Mouse (Mus musculus) midbrain, embryonic 13.5 days (tissue): ENCODE data around the gene Ccdc13. TPM values are rescaled to one million over a fixed set of nuclear protein-coding genes. Genes with fewer than 3 reads are reported as not detected.

Source experiments
- ATAC-seq: fragments of 200-750 bp; cut with Nextera tagmentation; 2 replicates; pipeline ENCODE4 v1.8.0; 2017; ENCODE audit warnings: mild to moderate bottlenecking, moderate TSS enrichment, moderate library complexity
- H3K27ac ChIP-seq: fragments of 300-500 bp; sonication (generic); 2 replicates; pipeline ENCODE4 v1.5.1; 2015; ENCODE audit warnings: inconsistent platforms, mild to moderate bottlenecking, moderate library complexity
- H3K27me3 ChIP-seq: fragments of 300-500 bp; sonication (generic); 2 replicates; pipeline ENCODE4 v1.6.1; 2015; ENCODE audit warnings: mild to moderate bottlenecking, inconsistent platforms
- H3K36me3 ChIP-seq: fragments of 300-500 bp; sonication (generic); 2 replicates; pipeline ENCODE4 v1.6.1; 2015; ENCODE audit warnings: mild to moderate bottlenecking, inconsistent platforms
- H3K4me1 ChIP-seq: fragments of 300-500 bp; sonication (generic); replicated peaks from 2 replicates; pipeline ENCODE4 v1.6.1; 2015; ENCODE audit warnings: inconsistent platforms
- H3K4me2 ChIP-seq: fragments of 300-500 bp; sonication (generic); replicated peaks from 2 replicates; pipeline ENCODE4 v1.6.1; 2015; ENCODE audit warnings: moderate library complexity, mild to moderate bottlenecking, inconsistent platforms
- H3K4me3 ChIP-seq: fragments of 300-500 bp; sonication (generic); replicated peaks from 2 replicates; pipeline ENCODE4 v1.5.1; 2015; ENCODE audit warnings: mild to moderate bottlenecking, inconsistent platforms
- H3K9ac ChIP-seq: fragments of 300-500 bp; sonication (generic); replicated peaks from 2 replicates; pipeline ENCODE4 v1.6.1; 2015; ENCODE audit warnings: mild to moderate bottlenecking, inconsistent platforms
- H3K9me3 ChIP-seq: fragments of 300-500 bp; sonication (generic); 2 replicates; pipeline ENCODE4 v1.6.1; 2016; ENCODE audit warnings: mild to moderate bottlenecking, inconsistent platforms
- WGBS: fragments of 180-500 bp; shearing (Covaris S2); methylation state at CpG from one replicate; pipeline ENCODE4 v1.1.7; 2015; 5-methylcytosine and 5-hydroxymethylcytosine counted together
- polyA plus RNA-seq: library from polyadenylated mRNA; unstranded; fragments of >200 nt; fragmentation: Nextera tagmentation; extraction: Ambion mirVana; gene quantifications from 2 replicates; pipeline ENCODE4 v1.2.1, GENCODE M21; 2015

The Ccdc13 gene
- polyA plus RNA-seq, 1 experiment from 2014 or later, result 5.0 TPM

DNA sequence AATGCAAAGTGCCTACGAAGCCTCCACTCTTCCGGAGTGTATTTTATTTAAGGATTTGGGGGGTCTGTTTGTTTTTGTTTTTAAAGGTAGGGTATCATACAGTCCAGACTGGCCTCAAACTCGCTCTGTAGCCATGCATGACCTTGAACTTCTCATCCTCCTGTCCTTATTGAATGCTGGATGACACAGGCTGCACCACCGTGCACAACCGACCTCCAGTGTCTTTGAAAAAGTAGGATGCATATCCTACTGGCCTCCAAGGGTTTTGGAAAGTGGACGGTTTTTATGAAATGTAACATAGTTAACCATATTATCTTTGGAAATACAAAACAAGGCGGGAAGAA is 333 bp upstream of the Ccdc13 start:
- H3K9ac ChIP-seq, result peak overlapping the region; percentile 65
- 30% methylated on average over 7 of the region's 7 CpGs for WGBS

DNA sequence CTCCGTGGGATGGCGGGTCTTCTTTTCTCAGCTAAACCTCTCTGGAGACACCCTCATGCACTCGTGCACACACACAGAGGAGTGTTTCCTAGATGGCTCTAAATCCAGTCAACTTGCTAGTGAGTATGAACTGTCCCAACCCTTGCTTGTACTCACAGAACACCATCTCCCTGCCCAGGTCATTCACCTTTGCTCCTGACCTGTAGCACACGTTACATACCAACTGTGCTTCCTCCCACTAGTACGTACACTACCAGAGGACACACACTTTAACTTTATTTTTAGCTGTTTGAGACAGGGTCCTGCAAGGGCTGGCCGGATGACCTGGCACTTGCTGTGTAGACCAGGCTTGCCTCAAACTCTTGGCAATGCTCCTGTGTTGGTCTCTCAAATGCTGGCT is 1.3 kb downstream of the Ccdc13 start:
- no peak for ATAC-seq

More for the DNA sequence above, 333 bp upstream of the Ccdc13 start:
- H3K4me3 ChIP-seq, result peak overlapping the region; percentile 51
- no peak overlapping the region for H3K27ac ChIP-seq
- H3K36me3 ChIP-seq, result no peaks in the 10 kb centered on the region
- H3K4me2 ChIP-seq, result peak overlapping the region; percentile 72
- peaks cover 10% of the 10 kb centered on the region for H3K4me1 ChIP-seq
- ATAC-seq, result peak; percentile 75
- no peaks in the 10 kb centered on the region for H3K27me3 ChIP-seq
- no peaks in the 10 kb centered on the region for H3K9me3 ChIP-seq

GRCm38 (mm10) chr9:121833825-121834224 is 5.4 kb downstream of the Ccdc13 start:
- Histone ChIP-seq H3K27ac (no peak overlapping the region), H3K27me3 (no peaks in the 10 kb centered on the region)

More for the DNA sequence above, 1.3 kb downstream of the Ccdc13 start:
- no peak overlapping the region for H3K9ac ChIP-seq
- no peaks in the 10 kb centered on the region for H3K36me3 ChIP-seq
- H3K4me3 ChIP-seq, result no peak overlapping the region
- H3K27ac ChIP-seq, result no peak overlapping the region
- 95% methylated on average over 6 of the region's 6 CpGs for WGBS
- no peaks in the 10 kb centered on the region for H3K9me3 ChIP-seq
- H3K4me2 ChIP-seq, result no peak overlapping the region
- peaks cover 10% of the 10 kb centered on the region for H3K4me1 ChIP-seq
- no peaks in the 10 kb centered on the region for H3K27me3 ChIP-seq

DNA sequence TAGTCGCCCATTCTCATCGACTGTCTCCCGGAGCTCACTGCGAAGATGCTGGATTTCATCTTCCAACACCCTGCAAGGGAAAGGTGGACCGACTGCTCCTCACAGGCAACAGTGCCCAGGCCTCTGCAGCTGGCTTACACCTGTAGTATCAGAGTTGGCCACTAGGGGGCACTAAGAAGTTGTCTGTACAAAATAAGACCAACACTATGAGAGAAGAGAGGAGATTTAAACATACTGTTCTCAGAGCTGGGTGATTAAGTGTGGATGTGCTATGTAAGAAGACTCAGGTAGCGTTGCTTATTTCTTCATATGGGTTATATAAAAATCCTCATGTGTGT is 8.3 kb downstream of the Ccdc13 start:
- WGBS, result 25% methylated on average over 6 of the region's 6 CpGs
- H3K4me1 ChIP-seq, result no peaks in the 10 kb centered on the region
- H3K4me3 ChIP-seq, result no peak overlapping the region
- peak; percentile 71; the same call in 1 of the 2 replicates for ATAC-seq
- no peaks in the 10 kb centered on the region for H3K9me3 ChIP-seq
- no peaks in the 10 kb centered on the region for H3K27me3 ChIP-seq
- H3K4me2 ChIP-seq, result no peak overlapping the region
- no peak overlapping the region for H3K9ac ChIP-seq
- H3K36me3 ChIP-seq, result no peaks in the 10 kb centered on the region
- H3K27ac ChIP-seq, result no peak overlapping the region

More at GRCm38 (mm10) chr9:121833825-121834224, 5.4 kb downstream of the Ccdc13 start:
- H3K9me3 ChIP-seq, result no peaks in the 10 kb centered on the region
- H3K9ac ChIP-seq, result no peak overlapping the region
- H3K4me2 ChIP-seq, result no peak overlapping the region
- no peak for ATAC-seq
- peaks cover 3% of the 10 kb centered on the region for H3K4me1 ChIP-seq
- 86% methylated on average over 11 of the region's 11 CpGs for WGBS
- no peak overlapping the region for H3K4me3 ChIP-seq
- H3K36me3 ChIP-seq, result no peaks in the 10 kb centered on the region

DNA sequence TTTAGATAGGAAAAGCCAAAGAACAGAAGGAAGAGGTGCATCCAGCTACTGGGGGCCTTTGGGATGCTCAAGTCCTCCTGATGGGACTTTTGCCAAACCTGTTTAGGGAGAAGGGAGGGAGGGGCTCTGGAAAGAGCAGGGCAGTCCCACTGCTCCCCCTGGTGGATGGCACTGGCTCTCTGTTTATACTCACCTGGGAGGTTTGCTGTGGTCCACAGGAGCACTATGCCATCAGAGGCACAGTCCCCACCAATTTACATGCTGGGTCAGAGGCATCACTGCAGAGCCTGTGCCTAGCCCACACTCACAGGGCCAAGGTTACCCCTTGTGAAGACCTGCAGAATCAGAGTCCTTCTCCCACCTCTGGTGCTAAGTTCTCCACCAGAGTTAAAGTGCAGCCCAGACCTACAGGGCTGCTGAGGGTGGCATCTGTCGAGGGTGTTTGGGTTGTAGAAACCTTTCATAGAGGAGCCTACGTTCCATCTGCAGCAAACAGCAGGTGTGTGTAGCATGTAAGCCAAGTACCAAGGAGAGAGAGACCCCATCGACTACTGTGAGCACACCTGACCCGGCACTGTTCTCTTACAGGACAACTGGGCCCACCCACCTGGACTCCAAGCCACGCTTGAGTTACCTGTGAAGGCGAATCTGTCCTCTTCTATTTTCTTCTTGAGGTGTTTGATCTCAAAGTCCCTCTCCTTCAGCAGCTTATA is 8.9 kb downstream of the Ccdc13 start:
- Histone ChIP-seq H3K9ac (no peak overlapping the region), H3K9me3 (no peaks in the 10 kb centered on the region), H3K27me3 (no peaks in the 10 kb centered on the region), H3K27ac (no peak overlapping the region), H3K36me3 (no peaks in the 10 kb centered on the region), H3K4me3 (no peak overlapping the region), H3K4me2 (no peak overlapping the region), H3K4me1 (no peaks in the 10 kb centered on the region)
- ATAC-seq, result peak; percentile 59; the same call in 1 of the 2 replicates
- 81% methylated on average over 6 of the region's 6 CpGs for WGBS

- Histone ChIP-seq H3K27me3 (no peaks in the 10 kb centered on the region), H3K4me1 (no peaks in the 10 kb centered on the region), H3K27ac (no peak overlapping the region), H3K36me3 (no peaks in the 10 kb centered on the region), H3K9me3 (no peaks in the 10 kb centered on the region), H3K9ac (no peak overlapping the region), H3K4me2 (no peak overlapping the region), H3K4me3 (no peak overlapping the region)
- no peak for ATAC-seq
- WGBS, result 77% methylated on average over 7 of the region's 7 CpGs
Measured at GRCm38 (mm10) chr9:121829270-121829992, 9.8 kb downstream of the Ccdc13 start.

DNA sequence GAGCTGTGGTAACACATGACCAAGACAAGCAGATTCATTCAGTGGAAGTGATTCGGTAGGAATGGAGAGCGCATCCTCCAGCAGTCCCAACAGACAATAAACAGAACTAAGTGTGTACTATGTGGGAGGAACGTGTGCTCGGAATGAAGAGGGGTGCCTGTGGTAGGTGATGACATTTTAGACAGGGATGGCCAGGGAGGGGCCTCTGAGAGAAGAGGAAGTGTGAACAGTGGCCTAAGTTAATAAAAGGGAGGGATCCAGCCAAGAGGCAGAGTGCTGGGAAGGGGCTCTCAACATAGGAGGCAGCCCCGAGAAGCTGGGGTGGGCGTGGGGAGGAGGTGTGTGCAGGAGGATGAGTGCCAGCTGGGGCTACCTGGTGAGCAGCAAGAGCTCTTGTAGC is 10.9 kb downstream of the Ccdc13 start:
- Histone ChIP-seq H3K4me3 (no peak overlapping the region), H3K4me1 (no peaks in the 10 kb centered on the region), H3K27ac (no peak overlapping the region), H3K36me3 (no peaks in the 10 kb centered on the region), H3K9me3 (no peaks in the 10 kb centered on the region), H3K27me3 (no peaks in the 10 kb centered on the region), H3K4me2 (no peak overlapping the region), H3K9ac (no peak overlapping the region)
- WGBS, result 83% methylated on average over 6 of the region's 6 CpGs
- ATAC-seq, result no peak

DNA sequence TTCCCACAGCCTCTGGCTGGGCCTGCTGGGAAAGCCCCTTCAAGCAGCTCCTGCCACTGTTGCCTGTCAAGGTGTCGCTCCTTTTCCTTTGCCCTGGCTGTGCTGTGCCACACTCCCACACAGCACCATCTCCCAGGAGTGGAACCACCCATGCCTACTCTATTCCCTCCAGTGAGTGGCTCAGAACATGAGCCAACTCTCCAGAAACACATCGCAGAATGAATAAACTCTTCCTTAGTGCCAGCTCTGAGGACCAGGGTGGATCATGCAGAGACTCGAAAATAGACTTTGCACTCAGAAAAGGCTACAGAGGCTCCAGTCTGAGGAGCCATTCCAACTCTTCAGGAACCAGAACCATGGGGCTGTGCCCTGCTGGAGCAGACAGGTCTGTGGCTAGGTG is 12.9 kb downstream of the Ccdc13 start:
- WGBS, result 96% methylated on average over 3 of the region's 3 CpGs
- no peaks in the 10 kb centered on the region for H3K36me3 ChIP-seq
- H3K9ac ChIP-seq, result no peak overlapping the region
- no peaks in the 10 kb centered on the region for H3K9me3 ChIP-seq
- H3K4me2 ChIP-seq, result no peak overlapping the region
- peaks cover 9% of the 10 kb centered on the region for H3K4me1 ChIP-seq
- H3K4me3 ChIP-seq, result no peak overlapping the region
- no peaks in the 10 kb centered on the region for H3K27me3 ChIP-seq
- no peak for ATAC-seq
- no peak overlapping the region for H3K27ac ChIP-seq

DNA sequence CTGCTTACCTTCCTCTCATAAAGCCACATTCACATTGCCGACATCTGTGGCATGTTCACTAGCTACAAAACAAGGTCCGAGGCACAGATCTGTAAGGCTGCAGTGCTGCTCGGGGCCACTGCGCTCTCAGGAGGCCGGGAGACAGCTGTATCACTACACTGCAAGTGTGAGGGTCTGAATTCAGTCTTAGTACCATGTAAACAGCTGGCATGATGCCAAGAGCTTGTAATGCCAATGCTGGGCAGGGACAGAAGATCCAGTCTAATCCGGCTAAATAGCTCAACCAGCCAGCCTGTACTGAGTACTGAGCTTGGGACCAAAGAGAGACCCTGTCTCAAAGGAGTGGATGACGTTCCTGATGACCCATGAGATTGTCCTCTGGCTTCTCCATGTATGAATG is 15.3 kb downstream of the Ccdc13 start:
- Histone ChIP-seq H3K36me3 (no peaks in the 10 kb centered on the region), H3K9me3 (no peaks in the 10 kb centered on the region), H3K27me3 (no peaks in the 10 kb centered on the region), H3K4me1 (peaks cover 14% of the 10 kb centered on the region), H3K9ac (no peak overlapping the region), H3K4me3 (no peak overlapping the region), H3K27ac (no peak overlapping the region), H3K4me2 (no peak overlapping the region)
- peak; percentile 55 for ATAC-seq
- WGBS, result 79% methylated on average over 7 of the region's 7 CpGs

GRCm38 (mm10) chr9:121823051-121823450 is 16.2 kb downstream of the Ccdc13 start:
- Histone ChIP-seq H3K9me3 (no peaks in the 10 kb centered on the region), H3K4me3 (no peak overlapping the region), H3K4me2 (no peak overlapping the region), H3K27ac (peak overlapping the region; percentile 59), H3K36me3 (no peaks in the 10 kb centered on the region), H3K4me1 (peaks cover 14% of the 10 kb centered on the region), H3K9ac (peak overlapping the region; percentile 28; the same call in 1 of the 2 replicates), H3K27me3 (no peaks in the 10 kb centered on the region)
- ATAC-seq, result no peak
- 96% methylated on average over 1 of the region's 1 CpGs for WGBS

DNA sequence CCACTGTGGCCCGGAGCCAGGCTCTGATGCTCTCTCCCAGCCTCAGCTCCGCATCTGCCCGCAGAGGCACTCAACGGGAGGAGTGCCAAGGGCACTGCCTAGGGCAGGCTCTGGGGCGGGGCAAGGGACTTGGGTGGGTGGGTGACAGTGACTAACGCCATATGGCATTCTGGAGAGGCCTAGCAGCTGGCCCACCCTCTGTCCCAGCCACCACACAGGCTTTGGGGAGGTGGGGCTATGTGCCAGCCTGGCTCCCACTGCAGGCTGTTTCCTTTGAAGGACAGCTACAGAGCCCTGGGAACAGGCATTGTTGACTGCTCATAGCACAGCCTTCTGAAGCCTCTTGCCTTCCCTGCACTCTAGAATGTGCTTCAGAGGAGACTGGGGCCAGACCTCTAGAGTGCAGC is 16.7 kb downstream of the Ccdc13 start:
- Histone ChIP-seq H3K36me3 (no peaks in the 10 kb centered on the region), H3K4me2 (no peak overlapping the region), H3K27ac (peak overlapping the region; percentile 59), H3K27me3 (no peaks in the 10 kb centered on the region), H3K9me3 (no peaks in the 10 kb centered on the region), H3K9ac (no peak overlapping the region; the same call in 1 of the 2 replicates), H3K4me3 (no peak overlapping the region), H3K4me1 (peaks cover 14% of the 10 kb centered on the region)
- 71% methylated on average over 6 of the region's 6 CpGs for WGBS
- ATAC-seq, result peak; percentile 70

DNA sequence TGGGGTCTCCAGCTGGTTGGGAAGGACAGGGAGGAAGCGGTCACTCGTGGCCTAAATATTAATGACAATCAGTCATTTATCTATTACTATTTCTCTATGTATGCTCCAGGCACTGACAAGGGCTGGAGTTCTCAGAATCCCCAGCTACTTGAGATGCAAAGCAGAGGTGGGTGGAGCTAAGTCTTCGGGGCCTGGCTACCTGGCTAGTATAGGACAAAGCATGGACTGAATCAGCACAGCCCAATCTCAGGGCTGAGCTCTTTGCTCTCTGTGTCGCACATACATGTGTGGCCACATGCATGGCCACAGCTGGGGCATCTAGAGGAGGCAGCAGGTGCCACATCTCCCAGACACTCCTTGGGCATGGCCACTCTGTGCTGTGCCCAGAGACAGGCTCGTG is 18.5 kb downstream of the Ccdc13 start:
- H3K36me3 ChIP-seq, result no peaks in the 10 kb centered on the region
- no peak overlapping the region for H3K4me3 ChIP-seq
- H3K27ac ChIP-seq, result no peak overlapping the region
- peaks cover 14% of the 10 kb centered on the region for H3K4me1 ChIP-seq
- ATAC-seq, result no peak
- no peak overlapping the region for H3K9ac ChIP-seq
- H3K4me2 ChIP-seq, result no peak overlapping the region
- no peaks in the 10 kb centered on the region for H3K27me3 ChIP-seq
- H3K9me3 ChIP-seq, result no peaks in the 10 kb centered on the region
- WGBS, result 67% methylated on average over 5 of the region's 5 CpGs
